Mouse (Mus musculus): Measurements from ENCODE around the gene Nme4. TPM values are rescaled to one million over a fixed set of nuclear protein-coding genes. Genes with fewer than 3 reads are reported as not detected.

Gene Nme4
- polyA plus RNA-seq, 1 experiment from 2014 or later: 120 TPM

GRCm38 (mm10) chr17:26045285-26045684, 50.1 kb downstream of the Nme4 start:
- H3K4me1 ChIP-seq (replicated peaks; ENCODE audit: control insufficient read depth, insufficient read depth, low read length): no peaks in the 10 kb centered on the region
- no peaks in the 10 kb centered on the region for H3K27me3 ChIP-seq (replicated peaks; ENCODE audit: control insufficient read depth, insufficient read depth, low read length)
- no peak overlapping the region for H3K4me3 ChIP-seq (ENCODE audit: low read depth, low read length)
- WGBS: 79% methylated on average over 4 of the region's 4 CpGs
- DNase-seq (ENCODE audit: low spot score): no peak
- H3K9me3 ChIP-seq (ENCODE audit: control insufficient read depth, low read length): no peaks in the 10 kb centered on the region
- H3K36me3 ChIP-seq (ENCODE audit: control insufficient read depth, insufficient read depth, low read length): no peaks in the 10 kb centered on the region
- no peak for ATAC-seq (replicated peaks; ENCODE audit: low FRiP score)
- no peak overlapping the region for H3K9ac ChIP-seq (ENCODE audit: low read depth, low read length)
- H3K4me2 ChIP-seq: no peak overlapping the region
- no peak overlapping the region for H3K27ac ChIP-seq (ENCODE audit: low read depth, low read length)

GRCm38 (mm10) chr17:26043249-26043636, 52.2 kb downstream of the Nme4 start:
- no peak overlapping the region for H3K27ac ChIP-seq (ENCODE audit: low read depth, low read length)
- no peak overlapping the region for H3K4me3 ChIP-seq (ENCODE audit: low read depth, low read length)

GRCm38 (mm10) chr17:26042599-26043248, 52.7 kb downstream of the Nme4 start:
- Histone ChIP-seq H3K4me1 (replicated peaks; ENCODE audit: control insufficient read depth, insufficient read depth, low read length) (no peaks in the 10 kb centered on the region), H3K4me3 (ENCODE audit: low read depth, low read length) (no peak overlapping the region), H3K27me3 (replicated peaks; ENCODE audit: control insufficient read depth, insufficient read depth, low read length) (no peaks in the 10 kb centered on the region), H3K4me2 (no peak overlapping the region), H3K36me3 (ENCODE audit: control insufficient read depth, insufficient read depth, low read length) (no peaks in the 10 kb centered on the region), H3K9me3 (ENCODE audit: control insufficient read depth, low read length) (no peaks in the 10 kb centered on the region), H3K9ac (ENCODE audit: low read depth, low read length) (no peak overlapping the region), H3K27ac (ENCODE audit: low read depth, low read length) (no peak overlapping the region)
- ATAC-seq (replicated peaks; ENCODE audit: low FRiP score) (no peak), DNase-seq (ENCODE audit: low spot score) (no peak)
- 84% methylated on average over 13 of the region's 13 CpGs for WGBS

More at GRCm38 (mm10) chr17:26043249-26043636, 52.2 kb downstream of the Nme4 start:
- no peaks in the 10 kb centered on the region for H3K36me3 ChIP-seq (ENCODE audit: control insufficient read depth, insufficient read depth, low read length)
- H3K4me2 ChIP-seq: no peak overlapping the region
- ATAC-seq (replicated peaks; ENCODE audit: low FRiP score): no peak
- DNase-seq (ENCODE audit: low spot score): no peak
- no peaks in the 10 kb centered on the region for H3K27me3 ChIP-seq (replicated peaks; ENCODE audit: control insufficient read depth, insufficient read depth, low read length)
- H3K9me3 ChIP-seq (ENCODE audit: control insufficient read depth, low read length): no peaks in the 10 kb centered on the region
- 79% methylated on average over 5 of the region's 5 CpGs for WGBS
- H3K9ac ChIP-seq (ENCODE audit: low read depth, low read length): no peak overlapping the region
- H3K4me1 ChIP-seq (replicated peaks; ENCODE audit: control insufficient read depth, insufficient read depth, low read length): no peaks in the 10 kb centered on the region

Other genes starting within 250 kb of the Nme4 start
- gene Wdr90, start 234.1 kb downstream of the Nme4 start, polyA plus RNA-seq (2014; fragmentation: Nextera tagmentation; extraction: Ambion mirVana): 22.2 and 25.7 TPM in 2 replicates
- 96.5 and 110 TPM in 2 replicates for gene Mcrip2, start 226.8 kb downstream of the Nme4 start, polyA plus RNA-seq (2014; fragmentation: Nextera tagmentation; extraction: Ambion mirVana)
- gene Mettl26, start 220.5 kb downstream of the Nme4 start, polyA plus RNA-seq (2014; fragmentation: Nextera tagmentation; extraction: Ambion mirVana): 70.7 and 74.5 TPM in 2 replicates
- gene Wfikkn1, start 214.7 kb downstream of the Nme4 start, polyA plus RNA-seq (2014; fragmentation: Nextera tagmentation; extraction: Ambion mirVana): 2.1 and 2.4 TPM in 2 replicates
- gene Rab40c, start 175.9 kb downstream of the Nme4 start, polyA plus RNA-seq (2014; fragmentation: Nextera tagmentation; extraction: Ambion mirVana): 9.9 and 10.7 TPM in 2 replicates
- 137 and 139 TPM in 2 replicates for gene Pigq, start 150.7 kb downstream of the Nme4 start, polyA plus RNA-seq (2014; fragmentation: Nextera tagmentation; extraction: Ambion mirVana)
- 0.85 and 1.4 TPM in 2 replicates for gene Nhlrc4, start 150.6 kb downstream of the Nme4 start, polyA plus RNA-seq (2014; fragmentation: Nextera tagmentation; extraction: Ambion mirVana)
- gene A930017K11Rik, start 143.0 kb downstream of the Nme4 start, polyA plus RNA-seq (2014; fragmentation: Nextera tagmentation; extraction: Ambion mirVana): 0.68 and 0.85 TPM in 2 replicates
- gene Capn15, start 109.8 kb downstream of the Nme4 start, polyA plus RNA-seq (2014; fragmentation: Nextera tagmentation; extraction: Ambion mirVana): 23.0 and 27.4 TPM in 2 replicates
- 7.0 and 7.6 TPM in 2 replicates for gene Rab11fip3, start 26.0 kb downstream of the Nme4 start, polyA plus RNA-seq (2014; fragmentation: Nextera tagmentation; extraction: Ambion mirVana)
- 18.2 and 20.1 TPM in 2 replicates for gene Decr2, start 5.3 kb downstream of the Nme4 start, polyA plus RNA-seq (2014; fragmentation: Nextera tagmentation; extraction: Ambion mirVana)
- 1.6 and 2.1 TPM in 2 replicates for gene Tmem8, start 17.7 kb upstream of the Nme4 start, polyA plus RNA-seq (2014; fragmentation: Nextera tagmentation; extraction: Ambion mirVana)
- gene Mrpl28, start 27.9 kb upstream of the Nme4 start, polyA plus RNA-seq (2014; fragmentation: Nextera tagmentation; extraction: Ambion mirVana): 253 TPM in 2 replicates
- gene Axin1, start 43.1 kb upstream of the Nme4 start, polyA plus RNA-seq (2014; fragmentation: Nextera tagmentation; extraction: Ambion mirVana): 12.8 and 13.1 TPM in 2 replicates
- 62.4 and 68.8 TPM in 2 replicates for gene Pdia2, start 103.5 kb upstream of the Nme4 start, polyA plus RNA-seq (2014; fragmentation: Nextera tagmentation; extraction: Ambion mirVana)
- 2.2 and 2.4 TPM in 2 replicates for gene Rgs11, start 107.3 kb upstream of the Nme4 start, polyA plus RNA-seq (2014; fragmentation: Nextera tagmentation; extraction: Ambion mirVana)
- 27.7 and 28.8 TPM in 2 replicates for gene Arhgdig, start 112.2 kb upstream of the Nme4 start, polyA plus RNA-seq (2014; fragmentation: Nextera tagmentation; extraction: Ambion mirVana)
- 19.6 and 20.2 TPM in 2 replicates for gene Fam234a, start 148.6 kb upstream of the Nme4 start, polyA plus RNA-seq (2014; fragmentation: Nextera tagmentation; extraction: Ambion mirVana)
- 107 and 110 TPM in 2 replicates for gene Luc7l, start 157.3 kb upstream of the Nme4 start, polyA plus RNA-seq (2014; fragmentation: Nextera tagmentation; extraction: Ambion mirVana)

All from liver, embryonic 11.5 days (tissue).